Mouse (Mus musculus): ENCODE results near the gene Plek.
A peak's percentile ranks its signal among the peaks of the same experiment; 100 is the strongest.
"Not testable (repeated sequence)": the region's sequence is repeated elsewhere in the genome, so short reads cannot be mapped to it uniquely, and the experiment has no call there.

Plek gene

GRCm38 (mm10) chr11:17051545-17052475 is at the start of gene Plek, which contains the start of gene Cnrip1:
TSS of gene Plek (minus strand) at chr11:17052381.
TSS of gene Cnrip1 (plus strand) at chr11:17051586.
- peak; percentile 54 to 77 for DNase-seq

- DNase-seq = peak in 1 of 2 experiments; percentile 6
These were observed 33.9 kb upstream of the Plek start for GRCm38 (mm10) chr11:17086106-17086505.

DNA sequence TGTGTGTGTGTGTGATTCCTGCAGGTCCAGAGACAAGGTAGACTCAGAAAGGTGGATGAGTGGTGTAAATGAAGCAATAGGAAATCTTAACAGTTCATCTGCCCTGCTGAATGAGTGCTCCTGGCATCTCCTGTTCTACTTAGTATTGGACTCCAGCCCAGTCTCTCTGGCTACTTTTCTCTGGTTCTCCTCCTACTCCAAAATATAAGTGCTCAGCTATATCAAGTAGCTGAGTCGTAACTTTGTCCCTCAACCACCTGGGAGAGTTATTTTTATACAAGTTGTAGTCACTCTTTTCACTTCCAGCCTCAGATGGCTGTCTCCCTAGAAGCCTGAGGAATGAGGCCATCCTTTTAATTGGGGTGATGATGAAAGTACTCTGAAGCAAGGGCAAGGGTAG is 31.7 kb upstream of the Plek start:
- DNase-seq = no peak

- DNase-seq = no peak
These were observed 31.3 kb upstream of the Plek start for GRCm38 (mm10) chr11:17083455-17083854.

DNA sequence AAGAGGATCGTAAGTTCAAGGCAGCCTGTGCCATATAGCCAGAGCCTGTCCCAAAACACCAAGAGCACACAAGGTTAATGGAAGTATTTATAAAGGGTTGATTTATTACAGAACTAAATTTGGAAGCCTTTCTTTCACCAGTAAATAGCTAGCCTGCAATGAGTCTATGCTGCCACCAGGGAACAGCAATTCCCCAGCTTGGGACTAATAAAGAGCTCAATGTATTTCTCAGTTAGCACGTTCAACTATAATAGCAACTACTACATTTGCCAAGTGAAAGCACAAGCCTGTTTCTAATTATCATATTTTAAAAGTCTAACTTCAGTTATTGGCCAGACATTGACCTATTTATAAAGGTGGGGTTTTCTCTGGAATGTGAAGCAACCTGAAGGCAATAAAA is 30.8 kb upstream of the Plek start:
- DNase-seq = peak; percentile 18 to 39

- DNase-seq = no peak
These were observed 29.9 kb upstream of the Plek start for GRCm38 (mm10) chr11:17082086-17082485.

- no peak for DNase-seq
These were observed 23.5 kb upstream of the Plek start for GRCm38 (mm10) chr11:17075656-17076055.

- DNase-seq = not testable (repeated sequence)
These were observed 17.2 kb upstream of the Plek start for GRCm38 (mm10) chr11:17069360-17069759.

DNA sequence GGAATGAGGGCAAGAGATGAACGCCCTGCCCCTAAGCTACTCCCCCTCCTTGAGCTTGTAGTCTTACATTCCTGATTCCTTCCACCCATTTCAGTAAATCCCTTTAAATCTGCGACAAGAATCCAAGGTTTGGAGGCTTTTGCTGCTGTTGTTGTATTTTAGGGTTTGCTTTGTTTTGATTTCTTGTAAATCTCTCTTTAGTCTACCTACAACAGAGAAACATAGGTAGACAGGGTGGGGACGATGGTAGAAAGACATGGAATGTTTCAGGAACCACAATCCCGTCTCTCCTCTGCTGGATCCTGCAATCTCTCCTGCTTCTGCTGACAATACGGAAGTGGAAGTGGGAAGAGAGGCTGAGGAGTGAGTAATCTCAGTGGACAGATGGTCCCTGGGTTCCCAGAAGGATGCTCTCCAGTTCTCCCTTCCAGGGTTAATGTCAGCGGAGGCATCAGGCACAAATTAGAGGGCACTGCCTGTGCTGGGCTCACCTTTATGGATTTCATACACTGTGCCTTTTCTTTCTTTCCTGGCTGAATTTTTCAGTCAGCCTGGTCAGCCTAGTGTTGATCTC is 382 bp upstream of the Plek start:
- no peak for DNase-seq

GRCm38 (mm10) chr11:17045806-17046205 is 6.4 kb downstream of the Plek start:
- no peak for DNase-seq

DNA sequence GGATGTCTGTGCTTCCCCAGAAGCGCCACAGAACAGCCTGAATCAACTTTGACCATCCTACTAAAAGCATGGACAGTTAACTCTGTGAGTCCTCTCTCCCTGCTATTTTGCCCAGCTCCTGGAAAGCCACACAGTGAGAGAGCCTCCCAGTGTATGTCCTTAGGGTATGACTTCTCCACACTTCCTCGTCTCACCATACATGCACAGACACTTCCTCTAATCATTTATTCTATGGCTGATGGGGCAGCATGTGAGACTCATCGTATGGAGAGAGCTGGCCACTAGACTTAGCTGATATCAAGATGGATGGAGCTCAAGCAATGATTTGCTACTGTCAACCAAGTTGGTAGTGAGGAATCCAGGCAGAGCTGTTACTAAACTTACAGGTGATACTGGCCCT is 28.2 kb downstream of the Plek start:
- no peak for DNase-seq

DNA sequence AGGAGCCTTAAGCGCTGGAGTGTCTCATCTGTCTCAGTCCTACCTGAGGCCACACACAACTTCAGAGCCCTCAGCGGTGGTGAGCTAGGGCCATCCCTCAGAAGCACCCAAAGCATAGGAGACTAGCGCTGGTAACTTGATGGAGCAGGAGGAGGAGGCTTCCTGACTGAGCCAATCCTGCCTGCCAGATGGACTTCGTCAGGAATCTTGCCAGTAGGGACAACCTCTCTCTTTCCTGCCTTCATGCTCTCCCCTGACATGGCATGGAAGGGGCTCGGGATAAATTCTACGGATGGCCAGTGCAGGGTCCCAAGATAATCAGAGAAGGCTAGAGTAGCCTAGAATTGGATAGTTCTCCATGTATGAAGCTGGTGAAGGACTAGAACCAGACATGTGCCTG is 29.0 kb downstream of the Plek start:
- DNase-seq = no peak

GRCm38 (mm10) chr11:17019328-17019727 is 32.9 kb downstream of the Plek start:
- DNase-seq = no peak

- no peak for DNase-seq
These were observed 39.2 kb downstream of the Plek start for GRCm38 (mm10) chr11:17012948-17013347.

DNA sequence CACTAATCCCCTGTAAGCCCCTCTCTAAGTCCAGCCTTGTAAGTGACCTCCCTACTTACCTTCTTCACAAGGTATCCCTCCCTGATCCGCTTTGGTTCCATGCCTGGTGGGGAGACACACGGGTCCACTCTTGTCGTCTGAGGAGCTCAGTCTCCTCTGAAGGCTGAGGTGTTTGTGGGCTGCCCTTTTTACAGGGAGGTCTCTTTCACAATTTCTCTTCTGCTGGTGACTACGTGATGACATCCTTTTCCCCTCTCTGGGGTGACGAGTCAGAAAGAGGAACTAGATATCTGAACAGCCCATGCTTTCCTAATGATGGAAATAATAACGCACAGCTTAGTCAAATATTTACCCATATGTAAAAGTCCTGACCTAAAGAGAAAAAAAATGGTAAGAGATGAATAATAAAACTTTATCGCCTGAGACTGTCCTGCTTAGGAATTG is 43.7 kb downstream of the Plek start:
- DNase-seq = no peak

DNA sequence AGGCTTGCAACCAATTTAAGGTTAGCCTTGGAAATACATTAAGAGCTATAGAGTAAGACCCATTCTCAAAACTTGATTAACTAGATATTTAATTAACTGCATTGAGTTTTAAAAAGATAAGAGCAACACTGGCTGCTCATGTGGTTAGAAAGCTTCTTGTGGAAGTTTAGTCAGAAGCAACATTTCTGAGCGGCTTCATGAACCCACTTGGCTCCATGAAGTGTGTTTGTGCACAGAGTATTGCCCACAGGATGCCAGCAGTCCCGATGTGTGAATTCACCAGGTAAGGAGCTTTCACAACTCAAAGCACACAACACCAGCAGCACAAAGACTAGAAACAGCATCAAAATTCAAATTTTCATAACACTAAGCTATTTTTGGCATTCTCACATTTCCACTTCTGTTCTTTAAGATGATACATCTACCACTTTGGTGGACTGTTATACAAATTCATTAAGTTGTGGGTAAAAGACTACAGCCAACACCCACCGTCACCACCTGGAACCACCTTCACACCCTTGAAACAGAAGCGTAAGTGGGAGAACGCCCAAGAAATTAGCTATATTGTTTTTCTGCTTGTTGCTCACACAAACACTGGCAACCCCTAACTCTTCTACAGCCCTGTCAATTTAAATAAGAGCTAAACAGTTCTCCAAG is 44.5 kb downstream of the Plek start:
- DNase-seq = no peak

- not testable (repeated sequence) for DNase-seq
These were observed 45.7 kb downstream of the Plek start for GRCm38 (mm10) chr11:17006526-17006925.

- no peak for DNase-seq
These were observed 47.0 kb downstream of the Plek start for GRCm38 (mm10) chr11:17004899-17005846.

DNA sequence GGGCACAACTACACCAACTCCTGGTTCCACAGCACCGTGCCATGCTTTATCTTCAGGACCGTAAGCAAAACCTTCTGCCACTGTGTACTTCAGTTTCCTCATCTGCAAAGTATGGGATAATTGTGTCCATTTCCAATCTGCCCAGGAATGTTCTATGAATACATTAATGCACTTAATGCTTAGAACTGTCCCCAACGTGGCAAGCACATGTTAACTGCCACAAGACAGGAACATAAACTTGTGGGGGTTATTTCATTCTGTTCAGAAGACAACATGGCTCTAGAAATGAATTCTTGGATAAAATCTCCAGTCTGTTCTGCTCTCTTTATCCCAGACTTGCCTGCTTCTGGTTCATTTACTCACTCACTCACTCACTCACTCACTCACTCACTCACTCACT is 48.4 kb downstream of the Plek start:
- DNase-seq = no peak

- no peak for DNase-seq
These were observed 49.3 kb downstream of the Plek start for GRCm38 (mm10) chr11:17002739-17003373.
